Mouse (Mus musculus): ENCODE measurements around the gene Slc5a6.

GRCm38 (mm10) chr5:30998306-30998705, 50.4 kb downstream of the Slc5a6 start:
- no peak for TF ChIP-seq TAL1 (IDR thresholded peaks at IDR 0.05; ENCODE audit: low read length)
- TF ChIP-seq GATA1 (IDR thresholded peaks at IDR 0.05; ENCODE audit: low read length): no peak
